Mouse (Mus musculus) hindbrain, embryonic 10.5 days (tissue): ENCODE measurements around the gene Notch4. TPM values are rescaled to one million over a fixed set of nuclear protein-coding genes. Genes with fewer than 3 reads are reported as not detected.

Experiments used
- DNase-seq: peaks from one replicate; pipeline ENCODE4 v3.0.0-alpha.2; 2017; ENCODE audit warnings: low spot score
- H3K27ac ChIP-seq: fragments of 300-500 bp; sonication (generic); 2 replicates; pipeline ENCODE4 v1.5.1; 2016; ENCODE audit warnings: mild to moderate bottlenecking, moderate library complexity
- H3K27me3 ChIP-seq: fragments of 300-500 bp; sonication (generic); 2 replicates; pipeline ENCODE4 v1.6.1; 2016; ENCODE audit warnings: mild to moderate bottlenecking; ENCODE audit not compliant: poor library complexity, insufficient read depth, severe bottlenecking
- H3K36me3 ChIP-seq: fragments of 300-500 bp; sonication (generic); 2 replicates; pipeline ENCODE4 v1.6.1; 2016; ENCODE audit warnings: mild to moderate bottlenecking, moderate library complexity
- H3K4me1 ChIP-seq: fragments of 300-500 bp; sonication (generic); replicated peaks from 2 replicates; pipeline ENCODE4 v1.6.1; 2016; ENCODE audit warnings: mild to moderate bottlenecking
- H3K4me3 ChIP-seq: fragments of 300-500 bp; sonication (generic); 2 replicates; pipeline ENCODE4 v1.5.1; 2016; ENCODE audit warnings: mild to moderate bottlenecking, moderate library complexity
- H3K9me3 ChIP-seq: fragments of 300-500 bp; sonication (generic); 2 replicates; pipeline ENCODE4 v1.6.1; 2016; ENCODE audit warnings: mild to moderate bottlenecking, moderate library complexity
- WGBS: fragments of 180-500 bp; shearing (Covaris S2); methylation state at CpG from one replicate; pipeline ENCODE4 v1.1.7; 2016; 5-methylcytosine and 5-hydroxymethylcytosine counted together
- polyA plus RNA-seq: library from polyadenylated mRNA; unstranded; fragments of >200 nt; fragmentation: Nextera tagmentation; extraction: Ambion mirVana; gene quantifications from 2 replicates; pipeline ENCODE4 v1.2.1, GENCODE M21; 2016

The Notch4 gene
- polyA plus RNA-seq, 1 experiment from 2014 or later = 12.5 TPM

- Histone ChIP-seq H3K27me3 (peaks cover 17% of the 10 kb centered on the region), H3K27ac (no peak overlapping the region), H3K36me3 (peaks cover 35% of the 10 kb centered on the region), H3K4me3 (no peak overlapping the region), H3K9me3 (no peaks in the 10 kb centered on the region), H3K4me1 (peaks cover 43% of the 10 kb centered on the region)
- DNase-seq = no peak
- 97% methylated on average over 3 of the region's 3 CpGs for WGBS
These were observed 60.9 kb downstream of the Notch4 start for GRCm38 (mm10) chr17:34624981-34625380.

DNA sequence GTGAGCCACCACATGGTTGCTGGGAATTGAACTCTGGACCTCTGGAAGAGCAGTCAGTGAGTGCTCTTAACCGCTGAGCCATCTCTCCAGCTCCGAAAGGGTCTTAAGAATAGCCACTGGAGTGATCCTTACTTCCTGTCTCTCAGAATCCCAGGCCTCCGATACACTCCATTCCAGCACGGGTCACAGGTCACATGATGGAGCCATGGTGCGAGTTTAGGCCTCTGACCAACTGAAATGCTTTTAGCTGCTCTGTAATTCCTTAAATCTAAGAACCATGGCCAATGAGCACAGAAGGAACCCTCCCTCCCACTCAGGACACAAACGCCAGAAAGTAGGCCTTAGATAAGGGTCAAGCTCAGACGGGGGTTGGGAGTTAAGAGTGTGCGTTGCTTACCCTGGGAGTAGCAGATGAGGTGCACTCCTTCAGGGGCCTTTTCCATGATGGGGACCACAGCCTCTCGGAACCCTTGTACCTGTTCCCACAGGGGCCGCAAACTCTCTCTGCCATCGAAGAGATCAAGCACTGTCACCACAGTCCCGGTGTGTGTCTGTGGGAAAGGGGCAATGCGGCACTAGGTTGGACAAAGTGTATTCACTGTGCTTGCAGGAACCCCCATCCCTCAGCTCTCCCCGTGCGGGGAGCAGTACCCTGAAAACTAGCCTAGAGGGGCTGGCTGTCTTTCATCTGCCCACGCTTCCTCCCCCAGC is 62.1 kb downstream of the Notch4 start:
- 54% methylated on average over 16 of the region's 16 CpGs for WGBS
- Histone ChIP-seq H3K36me3 (peaks cover 30% of the 10 kb centered on the region), H3K9me3 (no peaks in the 10 kb centered on the region), H3K27ac (peak overlapping the region; percentile 92), H3K27me3 (peaks cover 30% of the 10 kb centered on the region), H3K4me1 (peaks cover 55% of the 10 kb centered on the region), H3K4me3 (peak overlapping the region; percentile 83)
- DNase-seq = no peak

DNA sequence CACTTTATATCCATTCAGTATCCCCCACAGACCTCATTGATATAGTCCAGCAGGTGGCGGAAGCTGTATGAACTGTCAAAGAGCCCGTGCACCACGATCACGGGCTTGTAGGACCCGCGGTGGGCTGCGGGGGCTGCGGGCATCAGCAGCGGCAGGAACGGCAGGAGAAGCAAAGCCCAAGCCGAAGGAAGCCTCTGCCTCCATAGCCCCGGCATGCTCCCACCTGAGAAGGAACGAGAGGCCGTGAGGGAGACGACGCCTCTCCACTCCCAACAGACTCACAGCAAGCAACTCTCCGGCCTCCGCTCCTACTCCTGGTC is 62.7 kb downstream of the Notch4 start:
- peaks cover 60% of the 10 kb centered on the region for H3K4me1 ChIP-seq
- DNase-seq = peak; percentile 62
- H3K9me3 ChIP-seq = no peaks in the 10 kb centered on the region
- peak overlapping the region; percentile 83 for H3K4me3 ChIP-seq
- peaks cover 35% of the 10 kb centered on the region for H3K27me3 ChIP-seq
- H3K36me3 ChIP-seq = peaks cover 25% of the 10 kb centered on the region
- H3K27ac ChIP-seq = peak overlapping the region; percentile 92
- WGBS = under 1% methylated on average over 18 of the region's 18 CpGs

GRCm38 (mm10) chr17:34627093-34627942 is 63.2 kb downstream of the Notch4 start:
- Histone ChIP-seq H3K36me3 (peaks cover 19% of the 10 kb centered on the region), H3K27me3 (peaks cover 41% of the 10 kb centered on the region), H3K9me3 (no peaks in the 10 kb centered on the region), H3K4me1 (peaks cover 66% of the 10 kb centered on the region), H3K4me3 (peak overlapping the region; percentile 83), H3K27ac (peak overlapping the region; percentile 92)
- DNase-seq = peak; percentile 93
- under 1% methylated on average over 45 of the region's 45 CpGs for whole genome bisulfite sequencing

GRCm38 (mm10) chr17:34627943-34628643 is 64.0 kb downstream of the Notch4 start, which contains the start of gene Ppt2:
Gene Ppt2, minus strand, starts transcription at chr17:34628510.
- peaks cover 11% of the 10 kb centered on the region for H3K36me3 ChIP-seq
- peak within 1 kb of the TSS; percentile 92 for H3K27ac ChIP-seq
- H3K27me3 ChIP-seq = peaks cover 48% of the 10 kb centered on the region
- H3K4me1 ChIP-seq = peaks cover 68% of the 10 kb centered on the region
- DNase-seq = no peak
- no peaks in the 10 kb centered on the region for H3K9me3 ChIP-seq
- peak within 1 kb of the TSS; percentile 83 for H3K4me3 ChIP-seq
- WGBS = 6% methylated on average over 29 of the region's 29 CpGs

DNA sequence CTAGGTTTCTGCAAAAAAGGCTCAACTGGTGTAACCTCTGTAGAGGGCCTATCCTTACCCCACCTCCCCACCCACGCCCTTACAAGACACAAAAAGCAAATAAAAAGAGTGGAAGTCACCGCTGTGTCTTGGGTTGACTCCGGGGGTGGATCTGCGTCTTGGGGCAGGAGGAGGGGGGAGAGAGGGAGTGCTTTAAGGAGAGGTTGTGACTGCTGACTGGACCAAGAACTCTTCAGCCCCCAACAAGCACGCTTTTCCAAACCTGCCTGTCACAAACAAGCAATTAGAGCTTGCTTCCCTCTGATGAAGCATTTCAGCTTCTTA is 64.5 kb downstream of the Notch4 start:
- Histone ChIP-seq H3K27ac (peak overlapping the region; percentile 92), H3K4me3 (peak overlapping the region; percentile 83), H3K27me3 (peaks cover 54% of the 10 kb centered on the region), H3K36me3 (peaks cover 9% of the 10 kb centered on the region; the same call in 1 of the 2 replicates), H3K9me3 (no peaks in the 10 kb centered on the region), H3K4me1 (peaks cover 72% of the 10 kb centered on the region)
- no peak for DNase-seq
- WGBS = 19% methylated on average over 5 of the region's 5 CpGs

DNA sequence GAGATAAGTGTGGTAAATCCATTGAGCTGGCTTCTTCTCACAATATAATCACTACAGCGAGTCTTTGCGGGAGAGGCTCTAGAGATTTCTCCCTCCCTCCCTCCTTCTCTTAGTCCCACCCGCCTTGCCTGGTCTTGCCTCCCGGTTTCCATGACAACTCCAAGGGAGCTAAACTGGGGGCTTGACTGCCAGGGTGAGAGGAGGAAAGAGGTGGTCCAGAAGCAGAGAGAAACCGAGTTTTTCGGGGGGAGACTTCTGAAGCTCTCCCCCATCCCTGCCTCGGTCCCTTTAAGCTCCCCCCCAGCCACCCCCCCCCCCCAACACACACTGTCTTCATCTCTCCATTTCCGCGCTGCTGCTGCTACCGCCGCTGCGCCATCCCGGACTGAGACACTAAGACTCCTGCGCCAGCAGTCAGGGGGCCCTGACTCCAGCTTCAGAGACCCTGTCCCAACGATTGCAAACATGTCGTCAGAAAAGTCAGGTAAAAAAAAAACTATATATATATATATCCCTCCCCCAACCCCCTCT is 65.2 kb downstream of the Notch4 start, which contains the start of gene Prrt1:
TSS of gene Prrt1 (plus strand) at position 313 of the 531 bp plus-strand sequence.
- peaks cover 9% of the 10 kb centered on the region; the same call in 1 of the 2 replicates for H3K36me3 ChIP-seq
- peak within 1 kb of the TSS; percentile 83 for H3K4me3 ChIP-seq
- peaks cover 72% of the 10 kb centered on the region for H3K4me1 ChIP-seq
- peak; percentile 49 for DNase-seq
- H3K27ac ChIP-seq = peak within 1 kb of the TSS; percentile 92
- H3K27me3 ChIP-seq = peaks cover 58% of the 10 kb centered on the region
- no peaks in the 10 kb centered on the region for H3K9me3 ChIP-seq
- 2% methylated on average over 16 of the region's 16 CpGs for WGBS

DNA sequence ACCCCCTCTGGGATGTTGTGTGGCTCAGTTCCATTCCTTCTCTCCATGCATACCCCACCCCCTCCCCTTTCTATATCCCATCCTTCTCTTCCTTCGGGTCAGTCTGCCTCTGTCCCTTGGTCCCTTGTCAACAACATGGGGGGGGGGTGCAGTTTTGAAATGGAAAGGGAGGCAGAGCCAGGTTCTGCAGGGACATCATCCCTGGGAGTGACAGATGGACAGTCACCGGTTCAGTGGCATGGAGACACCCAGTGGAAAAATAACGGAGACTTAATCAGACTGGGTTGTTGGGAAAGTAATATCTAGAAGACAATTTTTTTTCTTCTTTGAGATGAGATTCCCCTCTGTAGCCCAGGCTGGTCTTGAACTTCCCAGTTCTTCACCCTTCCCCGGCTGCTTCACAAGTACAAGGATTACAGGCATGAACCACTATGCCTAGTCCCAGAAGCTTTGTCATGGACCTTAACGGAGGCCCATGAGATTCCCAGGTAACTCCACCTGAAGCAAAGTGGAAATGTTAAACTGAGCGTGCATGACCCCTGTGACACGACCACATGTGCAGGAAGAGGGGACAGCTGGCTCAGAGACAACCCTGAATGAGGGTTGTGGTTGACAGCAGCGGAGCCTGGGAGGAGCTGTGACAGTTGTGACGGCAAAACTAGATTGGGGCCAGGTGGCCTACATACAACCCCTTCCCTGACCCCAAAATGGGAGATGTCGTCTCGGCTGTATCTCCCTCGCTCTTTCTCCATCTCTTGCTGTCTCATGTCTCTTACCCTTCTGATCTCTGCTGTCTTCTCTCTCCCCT is 65.9 kb downstream of the Notch4 start:
- Histone ChIP-seq H3K9me3 (no peaks in the 10 kb centered on the region), H3K4me3 (peak overlapping the region; percentile 83), H3K27ac (0 out of 2 replicates have a peak overlapping the region, but pooled peaks have one; percentile 72), H3K27me3 (peaks cover 58% of the 10 kb centered on the region), H3K36me3 (peaks cover 7% of the 10 kb centered on the region; the same call in 1 of the 2 replicates), H3K4me1 (peaks cover 72% of the 10 kb centered on the region)
- WGBS = 10% methylated on average over 12 of the region's 12 CpGs
- no peak for DNase-seq

DNA sequence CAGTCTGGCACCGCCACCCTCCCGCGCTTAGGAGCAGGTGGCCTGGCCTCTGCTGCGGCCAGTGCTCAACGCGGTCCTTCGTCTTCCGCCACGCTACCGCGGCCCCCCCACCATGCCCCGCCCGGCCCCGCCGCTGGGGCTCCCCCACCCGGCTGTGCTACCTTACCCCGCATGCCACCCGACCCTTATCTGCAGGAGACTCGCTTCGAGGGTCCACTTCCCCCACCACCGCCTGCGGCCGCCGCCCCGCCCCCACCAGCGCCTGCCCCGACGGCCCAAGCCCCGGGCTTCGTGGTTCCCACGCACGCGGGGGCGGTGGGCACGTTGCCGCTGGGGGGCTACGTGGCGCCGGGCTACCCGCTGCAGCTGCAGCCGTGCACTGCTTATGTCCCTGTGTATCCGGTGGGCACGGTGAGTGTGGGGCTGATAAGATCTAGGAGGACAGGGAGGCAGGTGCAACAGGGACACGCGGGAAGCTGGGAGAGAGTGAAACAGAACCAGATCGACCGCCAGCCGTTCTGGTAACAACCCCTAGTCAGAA is 66.8 kb downstream of the Notch4 start:
- peak overlapping the region; percentile 83 for H3K4me3 ChIP-seq
- H3K27me3 ChIP-seq = peaks cover 64% of the 10 kb centered on the region
- DNase-seq = no peak
- no peaks in the 10 kb centered on the region for H3K9me3 ChIP-seq
- H3K4me1 ChIP-seq = peaks cover 70% of the 10 kb centered on the region
- H3K36me3 ChIP-seq = no peaks in the 10 kb centered on the region
- WGBS = 3% methylated on average over 48 of the region's 48 CpGs
- H3K27ac ChIP-seq = peak overlapping the region; percentile 72

- H3K27ac ChIP-seq = peak overlapping the region; percentile 64
- no peaks in the 10 kb centered on the region for H3K36me3 ChIP-seq
- H3K4me3 ChIP-seq = peak overlapping the region; percentile 83
- H3K9me3 ChIP-seq = no peaks in the 10 kb centered on the region
- peaks cover 63% of the 10 kb centered on the region for H3K4me1 ChIP-seq
- H3K27me3 ChIP-seq = peaks cover 68% of the 10 kb centered on the region
- 4% methylated on average over 12 of the region's 12 CpGs for WGBS
- DNase-seq = no peak
These were observed 67.6 kb downstream of the Notch4 start for GRCm38 (mm10) chr17:34631647-34632046.

DNA sequence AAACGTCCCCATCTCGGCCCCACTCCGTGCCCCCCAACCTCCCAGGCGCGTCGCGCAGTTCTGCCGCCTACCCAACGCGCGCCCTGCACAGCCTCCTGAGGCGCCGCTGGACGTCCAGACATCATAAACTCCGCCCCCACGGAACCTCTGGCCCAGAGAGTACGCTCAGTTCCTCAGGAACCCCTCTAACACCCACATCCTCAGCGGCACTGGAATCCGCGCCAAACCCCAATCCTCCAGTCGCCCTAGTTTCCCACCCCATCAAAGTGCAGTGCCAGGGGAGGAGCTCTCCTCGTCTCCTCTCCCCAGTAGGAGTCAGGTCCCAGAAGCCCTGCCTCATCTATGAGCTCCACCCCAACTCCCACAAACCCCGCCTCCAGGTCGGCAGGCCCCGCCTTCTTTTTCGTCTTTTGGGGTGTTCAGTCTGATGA is 68.2 kb downstream of the Notch4 start:
- Histone ChIP-seq H3K27me3 (peaks cover 68% of the 10 kb centered on the region), H3K4me3 (peak overlapping the region; percentile 83), H3K36me3 (no peaks in the 10 kb centered on the region), H3K27ac (peak overlapping the region; percentile 64; the same call in 1 of the 2 replicates), H3K4me1 (peaks cover 56% of the 10 kb centered on the region), H3K9me3 (no peaks in the 10 kb centered on the region)
- WGBS = under 1% methylated on average over 26 of the region's 26 CpGs
- DNase-seq = peak; percentile 46
